Mouse (Mus musculus) limb, embryonic 10.5 days (tissue): ENCODE measurements around the gene Eif1b. TPM values are rescaled to one million over a fixed set of nuclear protein-coding genes. Genes with fewer than 3 reads are reported as not detected.
A peak's percentile ranks its signal among the peaks of the same experiment; 100 is the strongest.

Experiments used
- DNase-seq: peaks from one replicate; pipeline ENCODE4 v3.0.0-alpha.2; 2017; ENCODE audit warnings: low spot score
- H3K27ac ChIP-seq: fragments of 300-500 bp; sonication (generic); 2 replicates; pipeline ENCODE4 v1.5.1; 2016; ENCODE audit warnings: mild to moderate bottlenecking
- H3K27me3 ChIP-seq: fragments of 300-500 bp; sonication (generic); 2 replicates; pipeline ENCODE4 v1.6.1; 2016; ENCODE audit warnings: low read depth, mild to moderate bottlenecking; ENCODE audit not compliant: poor library complexity, severe bottlenecking
- H3K36me3 ChIP-seq: fragments of 300-500 bp; sonication (generic); 2 replicates; pipeline ENCODE4 v1.6.1; 2016; ENCODE audit warnings: mild to moderate bottlenecking, moderate library complexity
- H3K4me1 ChIP-seq: fragments of 300-500 bp; sonication (generic); 2 replicates; pipeline ENCODE4 v1.6.1; 2016
- H3K4me3 ChIP-seq: fragments of 300-500 bp; sonication (generic); 2 replicates; pipeline ENCODE4 v1.5.1; 2016; ENCODE audit warnings: mild to moderate bottlenecking, moderate library complexity
- H3K9me3 ChIP-seq: fragments of 300-500 bp; sonication (generic); replicated peaks from 2 replicates; pipeline ENCODE4 v1.6.1; 2016; ENCODE audit warnings: mild to moderate bottlenecking
- WGBS: fragments of 180-500 bp; shearing (Covaris S2); methylation state at CpG from one replicate; pipeline ENCODE4 v1.1.7; 2016; 5-methylcytosine and 5-hydroxymethylcytosine counted together
- polyA plus RNA-seq: library from polyadenylated mRNA; unstranded; fragments of >200 nt; fragmentation: Nextera tagmentation; extraction: Ambion mirVana; gene quantifications from 2 replicates; pipeline ENCODE4 v1.2.1, GENCODE M21; 2016

Gene Eif1b
- polyA plus RNA-seq, 1 experiment from 2014 or later, result 199 TPM

GRCm38 (mm10) chr9:120496691-120497090, 4.7 kb downstream of the Eif1b start:
- Histone ChIP-seq H3K9me3 (no peaks in the 10 kb centered on the region), H3K27me3 (no peaks in the 10 kb centered on the region), H3K4me1 (peaks cover 19% of the 10 kb centered on the region), H3K36me3 (peaks cover 34% of the 10 kb centered on the region), H3K27ac (no peak overlapping the region), H3K4me3 (no peak overlapping the region)
- DNase-seq, result peak; percentile 75
- 15% methylated on average over 3 of the region's 3 CpGs for WGBS

DNA sequence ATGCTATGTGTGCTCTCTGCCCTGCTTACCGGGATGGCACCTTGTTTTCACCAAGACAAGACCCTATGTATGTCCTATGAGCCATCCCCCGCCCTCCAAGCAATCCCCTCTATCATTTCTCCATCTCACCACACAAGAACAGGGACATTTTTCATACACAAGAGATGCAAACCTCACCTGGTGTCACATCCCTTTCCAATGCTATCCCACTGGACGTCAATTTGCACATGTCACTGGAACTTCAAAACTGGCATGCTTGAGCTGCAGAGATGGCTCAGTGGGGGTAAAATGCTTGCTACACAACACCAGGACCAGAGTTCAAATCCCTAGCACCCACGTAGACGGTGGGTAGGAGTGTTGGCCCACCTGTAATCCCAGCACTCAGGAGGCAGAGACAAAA, 6.0 kb downstream of the Eif1b start:
- no peak overlapping the region for H3K4me3 ChIP-seq
- no peak for DNase-seq
- H3K9me3 ChIP-seq, result no peaks in the 10 kb centered on the region
- H3K4me1 ChIP-seq, result peaks cover 15% of the 10 kb centered on the region
- H3K27ac ChIP-seq, result no peak overlapping the region
- 86% methylated on average over 5 of the region's 5 CpGs for WGBS
- H3K27me3 ChIP-seq, result no peaks in the 10 kb centered on the region
- peaks cover 34% of the 10 kb centered on the region for H3K36me3 ChIP-seq

GRCm38 (mm10) chr9:120501191-120501902, 9.3 kb downstream of the Eif1b start:
- WGBS, result 45% methylated on average over 10 of the region's 10 CpGs
- H3K36me3 ChIP-seq, result peaks cover 7% of the 10 kb centered on the region
- H3K27ac ChIP-seq, result no peak overlapping the region
- H3K9me3 ChIP-seq, result no peaks in the 10 kb centered on the region
- H3K27me3 ChIP-seq, result no peaks in the 10 kb centered on the region
- H3K4me1 ChIP-seq, result peaks cover 3% of the 10 kb centered on the region; the same call in 1 of the 2 replicates
- no peak overlapping the region for H3K4me3 ChIP-seq
- no peak for DNase-seq

GRCm38 (mm10) chr9:120502013-120502412, 10.0 kb downstream of the Eif1b start:
- H3K27ac ChIP-seq, result no peak overlapping the region
- H3K36me3 ChIP-seq, result peaks cover 6% of the 10 kb centered on the region
- 12% methylated on average over 8 of the region's 8 CpGs for WGBS
- peaks cover 3% of the 10 kb centered on the region; the same call in 1 of the 2 replicates for H3K4me1 ChIP-seq
- H3K4me3 ChIP-seq, result no peak overlapping the region
- DNase-seq, result peak; percentile 86
- H3K9me3 ChIP-seq, result no peaks in the 10 kb centered on the region; the same call in 1 of the 2 replicates
- H3K27me3 ChIP-seq, result no peaks in the 10 kb centered on the region

GRCm38 (mm10) chr9:120504423-120504822, 12.4 kb downstream of the Eif1b start:
- H3K27ac ChIP-seq, result no peak overlapping the region
- DNase-seq, result no peak
- no peaks in the 10 kb centered on the region for H3K36me3 ChIP-seq
- H3K4me1 ChIP-seq, result peaks cover 3% of the 10 kb centered on the region; the same call in 1 of the 2 replicates
- WGBS, result 86% methylated on average over 2 of the region's 2 CpGs
- H3K4me3 ChIP-seq, result no peak overlapping the region
- no peaks in the 10 kb centered on the region for H3K27me3 ChIP-seq
- H3K9me3 ChIP-seq, result no peaks in the 10 kb centered on the region; the same call in 1 of the 2 replicates

DNA sequence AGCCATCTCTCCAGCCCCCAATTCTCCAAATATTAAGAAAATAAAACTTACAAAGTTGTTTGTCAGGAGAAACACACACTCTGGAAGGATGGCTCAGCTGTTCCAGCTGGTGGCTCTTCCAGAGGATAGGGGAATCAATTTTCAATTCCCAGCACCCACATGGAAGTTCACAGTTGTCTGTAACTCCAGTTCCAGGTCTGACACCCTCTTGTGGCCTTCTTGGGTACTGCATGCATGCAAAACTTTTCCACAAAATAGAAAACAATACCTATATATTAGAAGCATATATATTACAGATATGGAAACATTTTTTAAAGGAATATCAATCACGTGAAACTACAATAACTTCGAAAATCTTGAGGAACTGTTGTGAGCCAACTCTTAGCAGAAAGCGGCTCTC, 19.7 kb downstream of the Eif1b start:
- H3K4me1 ChIP-seq, result peaks cover 6% of the 10 kb centered on the region; the same call in 1 of the 2 replicates
- whole genome bisulfite sequencing, result 89% methylated on average over 3 of the region's 3 CpGs
- no peak for DNase-seq
- no peaks in the 10 kb centered on the region for H3K27me3 ChIP-seq
- no peak overlapping the region for H3K4me3 ChIP-seq
- no peak overlapping the region for H3K27ac ChIP-seq
- no peaks in the 10 kb centered on the region; the same call in 1 of the 2 replicates for H3K9me3 ChIP-seq
- no peaks in the 10 kb centered on the region for H3K36me3 ChIP-seq

GRCm38 (mm10) chr9:120516720-120517119, 24.7 kb downstream of the Eif1b start:
- H3K27me3 ChIP-seq, result no peaks in the 10 kb centered on the region
- 82% methylated on average over 8 of the region's 8 CpGs for WGBS
- H3K9me3 ChIP-seq, result no peaks in the 10 kb centered on the region
- DNase-seq, result no peak
- H3K4me1 ChIP-seq, result peaks cover 6% of the 10 kb centered on the region; the same call in 1 of the 2 replicates
- H3K27ac ChIP-seq, result no peak overlapping the region
- H3K4me3 ChIP-seq, result no peak overlapping the region
- no peaks in the 10 kb centered on the region for H3K36me3 ChIP-seq

DNA sequence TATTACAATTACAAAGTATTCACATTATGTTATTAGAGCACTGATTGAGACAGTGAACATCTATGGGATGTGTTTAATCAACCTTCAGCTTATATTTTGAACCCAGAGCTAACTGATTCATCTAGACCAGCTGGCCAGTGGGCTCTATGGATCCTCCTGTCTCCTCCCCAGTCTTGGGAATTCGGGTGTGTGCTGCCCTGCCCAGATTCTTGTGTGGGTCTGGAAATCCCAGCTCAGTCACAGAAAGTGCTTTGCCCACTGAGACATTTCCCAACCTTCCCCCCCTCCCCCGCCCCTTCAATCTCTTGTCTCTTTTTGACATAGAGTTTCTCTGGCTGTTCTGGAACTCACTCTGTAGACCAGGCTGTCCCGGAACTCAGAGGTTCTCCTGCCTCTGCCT, 26.9 kb downstream of the Eif1b start:
- Histone ChIP-seq H3K27ac (no peak overlapping the region), H3K36me3 (no peaks in the 10 kb centered on the region), H3K9me3 (no peaks in the 10 kb centered on the region), H3K4me3 (no peak overlapping the region), H3K27me3 (no peaks in the 10 kb centered on the region), H3K4me1 (peaks cover 6% of the 10 kb centered on the region; the same call in 1 of the 2 replicates)
- DNase-seq, result no peak
- 89% methylated on average over 3 of the region's 3 CpGs for WGBS

- H3K27me3 ChIP-seq, result no peaks in the 10 kb centered on the region
- peaks cover 6% of the 10 kb centered on the region; the same call in 1 of the 2 replicates for H3K4me1 ChIP-seq
- no peak overlapping the region for H3K27ac ChIP-seq
- no peak for DNase-seq
- H3K9me3 ChIP-seq, result no peaks in the 10 kb centered on the region
- no peak overlapping the region for H3K4me3 ChIP-seq
- WGBS, result 68% methylated on average over 19 of the region's 19 CpGs
- H3K36me3 ChIP-seq, result no peaks in the 10 kb centered on the region
Observed at GRCm38 (mm10) chr9:120519469-120520125, 27.6 kb downstream of the Eif1b start.

DNA sequence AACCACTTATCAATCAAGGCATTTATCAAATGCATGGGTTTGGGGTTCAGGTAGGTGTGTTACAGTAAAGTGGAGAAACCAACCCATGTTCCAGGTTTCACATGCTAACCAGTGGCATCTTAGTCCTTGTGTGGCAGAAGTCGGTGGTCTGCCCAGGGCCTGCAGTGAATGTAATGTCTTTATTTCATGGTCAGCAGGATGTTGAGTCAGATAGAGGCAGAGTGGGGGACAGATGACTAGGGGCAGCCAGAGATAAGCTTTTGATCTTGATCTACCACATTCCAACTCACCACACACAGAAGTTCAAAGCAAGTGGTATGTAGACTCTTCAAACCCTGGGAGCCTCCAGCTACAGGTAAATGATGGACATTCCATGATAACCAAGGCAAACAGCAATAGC, 29.1 kb downstream of the Eif1b start:
- Histone ChIP-seq H3K36me3 (no peaks in the 10 kb centered on the region), H3K4me1 (peaks cover 5% of the 10 kb centered on the region; the same call in 1 of the 2 replicates), H3K27me3 (no peaks in the 10 kb centered on the region), H3K9me3 (no peaks in the 10 kb centered on the region), H3K4me3 (no peak overlapping the region), H3K27ac (no peak overlapping the region)
- DNase-seq, result no peak
- 80% methylated on average over 1 of the region's 1 CpGs for WGBS

- Histone ChIP-seq H3K4me3 (no peak overlapping the region), H3K27me3 (no peaks in the 10 kb centered on the region), H3K27ac (no peak overlapping the region), H3K9me3 (no peaks in the 10 kb centered on the region), H3K4me1 (no peaks in the 10 kb centered on the region), H3K36me3 (no peaks in the 10 kb centered on the region)
- no peak for DNase-seq
- WGBS, result 83% methylated on average over 4 of the region's 4 CpGs
Observed at GRCm38 (mm10) chr9:120527270-120527669, 35.2 kb downstream of the Eif1b start.

- no peak for DNase-seq
- Histone ChIP-seq H3K36me3 (no peaks in the 10 kb centered on the region), H3K4me1 (no peaks in the 10 kb centered on the region), H3K9me3 (no peaks in the 10 kb centered on the region), H3K4me3 (no peak overlapping the region), H3K27ac (no peak overlapping the region), H3K27me3 (no peaks in the 10 kb centered on the region)
- 94% methylated on average over 8 of the region's 8 CpGs for WGBS
Observed at GRCm38 (mm10) chr9:120527919-120528318, 35.9 kb downstream of the Eif1b start.

GRCm38 (mm10) chr9:120528815-120529510, 36.9 kb downstream of the Eif1b start:
- Histone ChIP-seq H3K4me3 (no peak overlapping the region), H3K27ac (no peak overlapping the region), H3K27me3 (no peaks in the 10 kb centered on the region), H3K36me3 (no peaks in the 10 kb centered on the region), H3K9me3 (no peaks in the 10 kb centered on the region), H3K4me1 (no peaks in the 10 kb centered on the region)
- DNase-seq, result no peak
- WGBS, result 91% methylated on average over 17 of the region's 17 CpGs
